Mouse (Mus musculus) urinary bladder, postnatal 4 days (tissue): ENCODE measurements at regions not wholly inside any gene's neighbourhood (a gene's known extent, or its start where the extent isn't known, plus 50 kb on each side); places are given as distances from the start of the nearest gene placed in this dataset.

ENCODE experiments used
- DNase-seq, 2 experiments: peaks; one replicate each; pipeline ENCODE4 v3.0.0; 2021 to 2022; ENCODE audit warnings: low spot score in 2 of 2

GRCm38 (mm10) chr4:34494961-34495723, 55.6 kb upstream of the Akirin2 start:
- no peak for DNase-seq

GRCm38 (mm10) chr4:34498325-34498724, 52.4 kb upstream of the Akirin2 start:
- no peak for DNase-seq

DNA sequence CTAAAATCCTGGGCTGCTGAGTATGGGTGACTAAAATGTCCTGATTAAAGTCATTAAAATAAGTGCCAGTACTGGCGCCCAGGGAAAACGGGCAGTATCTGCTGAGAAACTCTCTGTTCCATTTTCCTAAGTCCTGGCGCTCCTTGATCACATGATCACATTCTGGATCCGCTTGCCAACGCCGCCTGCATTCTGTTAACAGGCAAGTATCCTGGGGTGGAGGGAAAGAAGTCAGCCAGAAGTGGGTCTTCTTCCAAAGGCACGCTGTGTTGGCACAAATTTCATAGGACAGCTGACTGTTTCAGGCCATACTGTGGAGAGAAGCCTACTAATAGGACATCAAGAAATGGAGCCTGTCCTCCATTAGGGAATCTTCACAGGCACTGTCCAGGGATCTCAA, 52.0 kb upstream of the Akirin2 start:
- DNase-seq: no peak

DNA sequence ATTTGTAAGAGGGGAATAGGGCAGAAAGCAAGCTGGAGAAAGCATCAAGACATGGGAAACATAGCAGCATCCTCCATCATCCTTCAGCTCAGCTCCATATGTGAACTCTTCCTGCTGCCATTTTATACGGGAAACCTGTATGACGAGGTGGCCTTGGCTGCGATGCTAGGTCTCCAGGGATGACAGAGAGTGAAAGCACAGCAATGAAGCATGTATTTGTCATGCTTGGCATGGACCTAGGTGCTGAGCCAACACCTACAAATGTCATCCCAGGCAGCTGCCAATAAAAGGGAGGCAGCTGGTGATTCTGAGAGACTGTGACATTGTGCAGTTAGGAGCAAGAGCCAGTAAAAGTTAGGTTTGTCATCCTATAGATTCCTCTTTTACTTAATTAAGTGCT, 51.0 kb upstream of the Akirin2 start:
- no peak for DNase-seq
